Mouse (Mus musculus) thymus, adult 2 months (tissue): Measurements from ENCODE around the gene Kcmf1.

ENCODE experiments used
- CTCF ChIP-seq: fragments of 200-500 bp; IDR thresholded peaks from 2 replicates; pipeline ENCODE4 v1.5.1; 2012; ENCODE audit warnings: mild to moderate bottlenecking, control low read depth, low read length, moderate library complexity, borderline replicate concordance; ENCODE audit not compliant: control insufficient read depth, poor library complexity, insufficient read depth; ENCODE audit errors: extremely low read depth
- POLR2A ChIP-seq: fragments of 200-500 bp; IDR thresholded peaks from 2 replicates; pipeline ENCODE4 v1.6.1; 2012; ENCODE audit warnings: mild to moderate bottlenecking, low read length, control low read depth, moderate library complexity; ENCODE audit not compliant: control insufficient read depth, poor library complexity, insufficient read depth; ENCODE audit errors: extremely low read depth

DNA sequence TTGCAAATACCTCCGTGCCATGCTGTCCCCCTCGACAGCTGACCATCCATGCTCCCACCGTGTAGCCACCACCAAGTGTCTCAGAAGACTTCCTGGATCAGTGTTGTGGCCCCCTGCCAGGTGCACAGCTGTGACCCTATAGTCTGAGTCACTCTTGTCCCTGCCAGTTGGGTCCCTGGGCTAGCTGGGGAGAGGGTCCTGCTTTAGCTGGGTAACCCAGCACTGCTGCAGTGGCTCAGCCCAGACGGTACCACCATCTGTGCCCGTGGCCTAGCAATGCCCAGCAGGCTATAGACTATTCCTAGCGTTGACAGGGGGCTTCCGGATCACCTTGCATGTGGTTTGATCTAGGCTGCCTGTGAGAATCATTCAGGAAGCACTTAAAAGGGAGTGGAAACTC, 89.5 kb downstream of the Kcmf1 start:
- TF ChIP-seq CTCF (no peak), POLR2A (no peak)
